Mouse (Mus musculus) CH12.LX (cell line): ENCODE results near the gene Disp2. TPM values are rescaled to one million over a fixed set of nuclear protein-coding genes. Genes with fewer than 3 reads are reported as not detected.

Experiments used
- DNase-seq: peaks from one replicate; pipeline ENCODE4 v3.0.0-alpha.2; 2013; ENCODE audit errors: extremely low read depth
- H3K27ac ChIP-seq: 2 replicates; pipeline ENCODE4 v1.5.1; 2012; ENCODE audit warnings: low read depth, mild to moderate bottlenecking, control low read depth, moderate library complexity; ENCODE audit not compliant: insufficient read depth
- H3K27me3 ChIP-seq: replicated peaks from 2 replicates; pipeline ENCODE3; 2012; ENCODE audit warnings: inconsistent platforms
- H3K36me3 ChIP-seq, 2 experiments: replicated peaks in 1 of 2; 2 replicates each; pipeline versions ENCODE3 to v1.6.1; 2012; ENCODE audit warnings: inconsistent platforms in 1 of 2, low read length in 1 of 2, mild to moderate bottlenecking in 1 of 2, mixed read lengths in 1 of 2, moderate library complexity in 1 of 2; ENCODE audit not compliant: control insufficient read depth in 1 of 2, insufficient read depth in 1 of 2
- H3K4me1 ChIP-seq, 2 experiments: 2 replicates each; pipeline ENCODE4 v1.6.1; 2012; ENCODE audit warnings: inconsistent platforms in 1 of 2, moderate library complexity in 1 of 2; ENCODE audit not compliant: insufficient read depth in 2 of 2, control insufficient read depth in 1 of 2
- H3K4me2 ChIP-seq: 2 replicates; pipeline ENCODE4 v1.6.1; 2012; ENCODE audit warnings: low read depth, mild to moderate bottlenecking, control low read depth; ENCODE audit not compliant: poor library complexity, insufficient read depth, severe bottlenecking
- H3K4me3 ChIP-seq, 3 experiments: fragments of 150-350 bp in 1 of 3; sonication (generic) in 1 of 3; replicated peaks in 1 of 3; 2 replicates each; pipeline versions ENCODE3 to v1.5.1; 2011 to 2012; ENCODE audit warnings: low read depth in 2 of 3, low read length in 2 of 3, mild to moderate bottlenecking in 2 of 3, moderate library complexity in 2 of 3, control low read depth in 1 of 3, improper control_type of control experiment in 1 of 3, inconsistent platforms in 1 of 3, mixed read lengths in 1 of 3; ENCODE audit not compliant: poor library complexity in 1 of 3
- H3K79me2 ChIP-seq: replicated peaks from 2 replicates; pipeline ENCODE4 v1.6.1; 2012; ENCODE audit warnings: mild to moderate bottlenecking, moderate library complexity; ENCODE audit not compliant: control insufficient read depth, poor library complexity, insufficient read depth, severe bottlenecking; ENCODE audit errors: extremely low read depth
- H3K9ac ChIP-seq: 2 replicates; pipeline ENCODE4 v1.6.1; 2012; ENCODE audit warnings: low read depth, mild to moderate bottlenecking, control low read depth, moderate library complexity; ENCODE audit not compliant: insufficient read depth
- H3K9me3 ChIP-seq: replicated peaks from 2 replicates; pipeline ENCODE3; 2012; ENCODE audit warnings: low read length, inconsistent platforms, mixed read lengths
- CHD1 ChIP-seq: IDR thresholded peaks from 2 replicates; pipeline ENCODE4 v1.6.1; 2012; ENCODE audit warnings: low read depth, low read length, improper control_type of control experiment, inconsistent platforms
- E2F4 ChIP-seq: IDR thresholded peaks from 2 replicates; pipeline ENCODE4 v1.6.1; 2011; ENCODE audit warnings: low read depth, low read length, improper control_type of control experiment; ENCODE audit not compliant: insufficient replicate concordance
- EP300 ChIP-seq: IDR thresholded peaks from 2 replicates; pipeline ENCODE4 v1.6.1; 2011; ENCODE audit warnings: low read length, improper control_type of control experiment
- HCFC1 ChIP-seq: IDR thresholded peaks from 2 replicates; pipeline ENCODE4 v1.6.1; 2012; ENCODE audit warnings: low read depth, mild to moderate bottlenecking, inconsistent platforms, low read length, improper control_type of control experiment
- IRF4 ChIP-seq: IDR thresholded peaks from 2 replicates; pipeline ENCODE4 v1.6.1; 2014; ENCODE audit warnings: low read depth, mild to moderate bottlenecking, inconsistent platforms, low read length, improper control_type of control experiment
- JUN ChIP-seq: IDR thresholded peaks from 2 replicates; pipeline ENCODE4 v1.6.1; 2011; ENCODE audit warnings: low read depth, mild to moderate bottlenecking, low read length, improper control_type of control experiment, moderate library complexity; ENCODE audit not compliant: insufficient read depth
- KAT2A ChIP-seq: IDR thresholded peaks from 2 replicates; pipeline ENCODE4 v1.6.1; 2012; ENCODE audit warnings: low read length, improper control_type of control experiment, inconsistent platforms; ENCODE audit not compliant: insufficient replicate concordance
- MAFK ChIP-seq: IDR thresholded peaks from 2 replicates; pipeline ENCODE4 v1.6.1; 2011; ENCODE audit warnings: low read length, improper control_type of control experiment; ENCODE audit not compliant: insufficient replicate concordance
- MAZ ChIP-seq: IDR thresholded peaks from 2 replicates; pipeline ENCODE4 v1.6.1; 2012; ENCODE audit warnings: low read depth, mild to moderate bottlenecking, inconsistent platforms, low read length, improper control_type of control experiment, moderate library complexity
- NELFE ChIP-seq: IDR thresholded peaks from 2 replicates; pipeline ENCODE4 v1.6.1; 2011; ENCODE audit warnings: low read depth, low read length, improper control_type of control experiment
- POLR2A ChIP-seq: IDR thresholded peaks from 2 replicates; pipeline ENCODE4 v1.6.1; 2011; ENCODE audit warnings: low read depth, mild to moderate bottlenecking, improper control_type of control experiment, low read length
- POLR2AphosphoS2 ChIP-seq: IDR thresholded peaks from 2 replicates; pipeline ENCODE4 v1.6.1; 2011; ENCODE audit warnings: low read depth, low read length, improper control_type of control experiment
- RAD21 ChIP-seq: IDR thresholded peaks from 2 replicates; pipeline ENCODE4 v1.6.1; 2011; ENCODE audit warnings: low read depth, mild to moderate bottlenecking, low read length, improper control_type of control experiment, moderate library complexity
- RCOR1 ChIP-seq: conservative IDR thresholded peaks from 2 replicates; pipeline ENCODE4 v1.6.1; 2012; ENCODE audit warnings: low read depth, mild to moderate bottlenecking, inconsistent platforms, low read length, improper control_type of control experiment
- SIN3A ChIP-seq: IDR thresholded peaks from 2 replicates; pipeline ENCODE4 v1.6.1; 2012; ENCODE audit warnings: low read length, improper control_type of control experiment, inconsistent platforms
- SMC3 ChIP-seq: IDR thresholded peaks from 2 replicates; pipeline ENCODE4 v1.6.1; 2011; ENCODE audit warnings: low read depth, low read length, improper control_type of control experiment
- UBTF ChIP-seq: IDR thresholded peaks from 2 replicates; pipeline ENCODE4 v1.6.1; 2012; ENCODE audit warnings: low read depth, mild to moderate bottlenecking, inconsistent platforms, low read length, improper control_type of control experiment, moderate library complexity
- ZMIZ1 ChIP-seq: IDR thresholded peaks from 2 replicates; pipeline ENCODE4 v1.6.1; 2012; ENCODE audit warnings: low read depth, mild to moderate bottlenecking, inconsistent platforms, low read length, improper control_type of control experiment
- ZNF384 ChIP-seq: IDR thresholded peaks from 2 replicates; pipeline ENCODE4 v1.6.1; 2012; ENCODE audit warnings: low read depth, low read length, improper control_type of control experiment, inconsistent platforms
- dilution Hi-C: fragments of 300-500 bp; cut with MboI; formaldehyde crosslinking; loops from 2 replicates; pipeline ENCODE4 v1.14.3; 2020; ENCODE audit warnings: low sequenced_read_pairs; ENCODE audit not compliant: extremely low pct_unique_long_range_greater_than_20kb, extremely low pct_ligation_motif_present
- in situ Hi-C: fragments of 300-500 bp; cut with MboI; formaldehyde crosslinking; loops from 3 replicates; pipeline ENCODE4 v1.14.3; 2019; ENCODE audit warnings: low sequenced_read_pairs, low pct_ligation_motif_present, low pct_unique_long_range_greater_than_20kb, mixed read lengths
- polyA plus RNA-seq: library from polyadenylated mRNA; unstranded; fragments of >175 nt; gene quantifications from 2 replicates; pipeline ENCODE4 v1.2.1, GENCODE M21; 2012; ENCODE audit warnings: low read depth; ENCODE audit not compliant: insufficient read length
- total RNA-seq, 2 experiments: library from RNA; depleted of rRNA; stranded (reverse); fragments of 300-350 nt in 1 of 2; fragments of >200 nt in 1 of 2; gene quantifications; 2 replicates each; pipeline ENCODE4 v1.2.3; 2012 to 2014

Gene Disp2
- total and polyA plus RNA-seq, 3 experiments: not detected

- H3K27ac ChIP-seq: no peak overlapping the region
- no peaks in the 10 kb centered on the region for H3K9me3 ChIP-seq
- peaks cover 27% of the 10 kb centered on the region for H3K27me3 ChIP-seq
- no peak overlapping the region for H3K4me3 ChIP-seq
- H3K4me2 ChIP-seq: no peak overlapping the region
- no peak for DNase-seq
- in situ Hi-C loops: loop anchor here (25.0 kb wide), 1 partner anchor 253 kb away; the partner anchor contains the start of gene Srp14
- dilution Hi-C loops: no loop called here
- no peaks in the 10 kb centered on the region for H3K79me2 ChIP-seq
- H3K4me1 ChIP-seq: peaks cover 0 to 11% of the 10 kb centered on the region in 2 experiments; a peak in 2 of 4 replicates
- H3K36me3 ChIP-seq: no peaks in the 10 kb centered on the region
- no peak for TF ChIP-seq UBTF
- TF ChIP-seq ZMIZ1: no peak
- TF ChIP-seq E2F4: no peak
- no peak for TF ChIP-seq CHD1
- TF ChIP-seq KAT2A: no peak
- no peak for TF ChIP-seq NELFE
- no peak for TF ChIP-seq RAD21
- no peak for TF ChIP-seq RCOR1
- TF ChIP-seq POLR2A: no peak
- no peak for TF ChIP-seq EP300
- TF ChIP-seq MAZ: no peak
- TF ChIP-seq SMC3: no peak
- TF ChIP-seq ZNF384: no peak
- no peak for TF ChIP-seq HCFC1
- no peak overlapping the region for H3K9ac ChIP-seq
These were observed 39.2 kb upstream of the Disp2 start for GRCm38 (mm10) chr2:118740341-118740740.

GRCm38 (mm10) chr2:118741183-118741582, 38.3 kb upstream of the Disp2 start:
- Histone ChIP-seq H3K27me3 (peaks cover 21% of the 10 kb centered on the region), H3K9me3 (no peaks in the 10 kb centered on the region), H3K36me3 (no peaks in the 10 kb centered on the region), H3K79me2 (no peaks in the 10 kb centered on the region), H3K4me1 (peaks cover 0 to 11% of the 10 kb centered on the region in 2 experiments; a peak in 2 of 4 replicates), H3K27ac (no peak overlapping the region), H3K4me2 (no peak overlapping the region), H3K9ac (no peak overlapping the region), H3K4me3 (no peak overlapping the region)
- in situ Hi-C loops (loop anchor here (25.0 kb wide), 1 partner anchor 254 kb away; the partner anchor contains the start of gene Srp14), dilution Hi-C loops (no loop called here)
- TF ChIP-seq UBTF (no peak), MAFK (no peak), IRF4 (no peak), E2F4 (no peak), POLR2AphosphoS2 (no peak), SIN3A (no peak), JUN (no peak)
- no peak for DNase-seq
